18 mouse cellular contexts compared by ENCODE assay signal in genomic region chr5:51169828-51170227, GRCm38 (mm10).
"Had no signal": no experiment of that assay in that cellular context is flagged by ENCODE, and none has a peak within 500 bp of the region (broad histone marks: within the 10 kb centered on the region; RNA-seq: fewer than 3 reads in every experiment).

No protein-coding gene starts in this region.

- H3K27me3 ChIP-seq: midbrain, embryonic 12.5 days; neural tube, embryonic 13.5 days; neural tube, embryonic 15.5 days had no signal

- H3K9me3 ChIP-seq: midbrain, embryonic 10.5 days; midbrain, embryonic 12.5 days; neural tube, embryonic 13.5 days; neural tube, embryonic 15.5 days had no signal

- H3K27ac ChIP-seq: midbrain, embryonic 10.5 days; midbrain, embryonic 12.5 days; neural tube, embryonic 13.5 days; neural tube, embryonic 15.5 days had no signal

- H3K36me3 ChIP-seq: midbrain, embryonic 10.5 days; midbrain, embryonic 12.5 days; neural tube, embryonic 13.5 days; neural tube, embryonic 15.5 days had no signal

- H3K4me1 ChIP-seq: midbrain, embryonic 10.5 days; midbrain, embryonic 12.5 days; neural tube, embryonic 13.5 days; neural tube, embryonic 15.5 days had no signal

- H3K9ac ChIP-seq: lung, embryonic 14.5 days; midbrain, embryonic 12.5 days; neural tube, embryonic 13.5 days; neural tube, embryonic 15.5 days had no signal

- H3K4me3 ChIP-seq: midbrain, embryonic 10.5 days; midbrain, embryonic 12.5 days; myocyte; neural tube, embryonic 13.5 days; neural tube, embryonic 15.5 days had no signal

- ATAC-seq: midbrain, embryonic 16.5 days had no signal

- H3K4me2 ChIP-seq: lung, embryonic 14.5 days; midbrain, embryonic 12.5 days; neural tube, embryonic 13.5 days; neural tube, embryonic 15.5 days had no signal

- DNase-seq: lung, embryonic 14.5 days; lung, postnatal 10 days; lung, postnatal 4 days; midbrain, embryonic 14.5 days; retina, postnatal 1 day; right cerebral cortex, adult 18-20 months; right cerebral cortex, postnatal 25 days; right cerebral cortex, postnatal 4 days; spleen, adult 18-20 months; thymus, adult 18-20 months; thymus, postnatal 14 days; thymus, postnatal 36 days had no signal
